Mouse (Mus musculus) R1 (cell line): Measurements from ENCODE around the gene Efcab3.
"Not testable (repeated sequence)": the region's sequence is repeated elsewhere in the genome, so short reads cannot be mapped to it uniquely, and the experiment has no call there.

Experiments used
- DNase-seq: peaks from one replicate; pipeline ENCODE4 v3.0.0-alpha.2; 2018; ENCODE audit warnings: low read depth, low spot score

Gene Efcab3

DNA sequence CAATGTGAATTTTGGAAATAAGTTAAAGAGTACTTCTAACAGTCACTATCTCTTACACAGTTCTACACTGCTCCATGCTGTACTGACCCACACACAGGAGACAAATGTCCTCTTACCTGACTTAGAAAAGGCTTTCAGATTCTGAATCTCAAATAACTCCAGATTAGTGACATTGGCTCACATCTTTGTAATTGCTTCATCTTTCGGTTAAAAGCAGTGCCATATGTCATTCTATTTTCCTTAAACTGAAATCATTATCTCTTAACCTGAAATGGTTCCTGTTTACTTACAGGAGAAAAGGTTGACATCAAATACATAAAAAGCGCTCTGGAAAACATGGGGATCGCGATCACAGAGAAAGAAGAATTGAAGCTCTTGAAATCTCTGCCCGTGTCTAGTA lies at the start of gene Efcab3:
TSS of gene Efcab3 (plus strand) at position 301 of the 400 bp plus-strand sequence.
- no peak for DNase-seq

- peak; percentile 89 for DNase-seq
Measured at GRCm38 (mm10) chr11:105021071-105021470, 42.3 kb upstream of the Efcab3 start.

- no peak for DNase-seq
Measured at GRCm38 (mm10) chr11:105028744-105029348, 34.5 kb upstream of the Efcab3 start.

- DNase-seq = no peak
Measured at GRCm38 (mm10) chr11:105029525-105029924, 33.9 kb upstream of the Efcab3 start.

DNA sequence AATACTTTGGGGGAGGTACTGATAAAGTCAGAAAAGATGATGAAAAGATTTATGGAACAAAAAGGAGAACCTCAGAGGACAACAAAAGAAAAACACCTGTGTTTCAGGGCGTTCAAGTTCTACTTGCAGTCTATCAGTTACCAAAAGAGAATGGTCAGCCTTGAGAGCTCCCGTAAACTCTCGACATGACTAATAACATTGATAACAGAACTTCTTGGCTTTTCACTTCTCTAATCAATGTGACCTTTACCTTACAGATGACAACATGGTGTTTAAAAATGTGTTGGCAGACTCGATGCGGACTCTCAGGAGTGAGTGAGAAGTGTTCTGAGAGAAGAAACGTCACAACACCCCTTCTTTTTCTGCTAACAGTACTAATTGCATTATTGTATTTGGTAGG lies 33.2 kb upstream of the Efcab3 start:
- no peak for DNase-seq

- no peak for DNase-seq
Measured at GRCm38 (mm10) chr11:105031103-105031502, 32.3 kb upstream of the Efcab3 start.

- DNase-seq = no peak
Measured at GRCm38 (mm10) chr11:105035081-105035480, 28.3 kb upstream of the Efcab3 start.

- DNase-seq = peak; percentile 54
Measured at GRCm38 (mm10) chr11:105112448-105112847, 49.1 kb downstream of the Efcab3 start.

DNA sequence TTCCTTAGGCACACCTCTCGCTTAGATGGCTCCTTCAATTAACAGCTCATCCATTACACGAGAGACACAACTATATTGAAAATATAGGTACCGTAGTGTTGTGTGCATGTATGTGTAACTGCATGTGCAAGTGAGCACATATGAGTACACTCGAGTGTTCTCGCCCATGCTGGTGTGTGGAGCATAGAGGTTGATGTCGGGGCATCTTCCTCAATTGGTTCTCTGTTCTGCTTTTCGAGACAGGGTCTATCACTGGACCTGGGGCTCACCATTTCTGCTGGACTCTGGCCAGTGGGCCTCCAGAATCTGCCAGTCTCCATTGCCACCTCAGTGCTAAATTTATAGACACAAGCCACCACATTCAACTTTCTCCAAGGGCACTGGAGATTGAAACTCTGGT lies 54.4 kb downstream of the Efcab3 start:
- no peak for DNase-seq

DNA sequence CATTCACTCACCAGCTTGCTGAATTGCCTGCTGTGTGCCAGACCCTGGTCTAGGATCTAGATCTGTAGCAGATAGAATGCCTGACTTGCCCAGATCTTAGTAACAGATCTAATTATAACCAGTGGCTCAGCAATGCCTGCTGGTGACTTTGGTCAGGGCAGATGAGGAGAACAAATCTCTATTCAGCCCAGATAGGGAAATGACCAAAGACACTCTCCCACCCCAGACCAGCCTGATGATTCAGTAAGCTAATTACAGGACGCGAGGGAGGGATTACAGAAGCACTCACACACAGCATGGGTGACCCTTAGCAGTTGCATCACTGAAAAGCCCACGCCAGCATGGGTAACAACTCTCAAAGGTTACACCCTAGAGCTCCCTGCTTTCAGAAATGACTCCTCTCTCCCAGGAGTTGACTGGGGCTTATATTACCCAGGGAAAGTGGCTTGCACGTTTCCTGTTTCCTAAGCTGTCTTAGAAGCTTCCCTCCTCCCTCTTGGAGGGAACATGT lies 57.2 kb downstream of the Efcab3 start:
- DNase-seq = no peak

GRCm38 (mm10) chr11:105121792-105122191 lies 58.4 kb downstream of the Efcab3 start:
- DNase-seq = not testable (repeated sequence)

GRCm38 (mm10) chr11:105123986-105124385 lies 60.6 kb downstream of the Efcab3 start:
- peak; percentile 90 for DNase-seq

DNA sequence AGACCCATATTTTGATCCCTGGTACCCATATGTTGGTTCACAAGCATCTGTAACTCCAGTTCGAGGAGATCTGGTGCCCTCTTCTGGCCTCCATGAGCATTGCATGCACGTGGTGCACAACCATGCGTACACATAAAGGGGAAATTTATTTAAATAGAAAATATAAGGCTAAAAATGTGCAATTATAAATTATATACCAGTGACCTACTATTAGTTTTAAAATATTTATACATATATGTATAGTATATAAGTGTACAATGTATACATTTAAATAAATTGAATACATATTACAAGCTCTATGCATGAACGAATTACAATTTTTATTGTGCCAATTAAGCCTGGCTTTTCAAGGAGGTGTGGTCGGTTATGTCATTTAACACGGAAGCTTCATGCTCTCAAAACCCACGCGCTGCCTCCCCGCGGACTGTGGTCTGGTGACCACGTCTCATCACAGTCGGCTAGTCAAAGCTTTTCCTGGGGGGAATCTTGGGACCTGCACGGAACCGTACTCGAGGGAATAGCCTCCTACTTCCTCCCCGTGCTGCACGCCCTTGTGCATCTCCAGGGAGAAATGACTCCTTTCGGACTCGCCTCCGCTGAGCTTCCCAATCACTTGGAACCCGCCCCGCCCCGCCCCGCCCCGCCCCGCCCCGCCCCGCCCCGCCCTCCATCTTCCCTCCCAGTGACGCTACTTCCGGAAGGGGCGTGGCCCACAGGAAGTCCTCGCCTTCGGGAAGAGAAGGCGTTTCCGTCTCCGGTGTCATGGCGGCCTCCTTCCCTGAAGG lies 62.5 kb downstream of the Efcab3 start, which contains the start of gene Mettl2:
TSS of gene Mettl2 (plus strand) at position 691 of the 785 bp plus-strand sequence.
- peak; percentile 93 for DNase-seq

DNA sequence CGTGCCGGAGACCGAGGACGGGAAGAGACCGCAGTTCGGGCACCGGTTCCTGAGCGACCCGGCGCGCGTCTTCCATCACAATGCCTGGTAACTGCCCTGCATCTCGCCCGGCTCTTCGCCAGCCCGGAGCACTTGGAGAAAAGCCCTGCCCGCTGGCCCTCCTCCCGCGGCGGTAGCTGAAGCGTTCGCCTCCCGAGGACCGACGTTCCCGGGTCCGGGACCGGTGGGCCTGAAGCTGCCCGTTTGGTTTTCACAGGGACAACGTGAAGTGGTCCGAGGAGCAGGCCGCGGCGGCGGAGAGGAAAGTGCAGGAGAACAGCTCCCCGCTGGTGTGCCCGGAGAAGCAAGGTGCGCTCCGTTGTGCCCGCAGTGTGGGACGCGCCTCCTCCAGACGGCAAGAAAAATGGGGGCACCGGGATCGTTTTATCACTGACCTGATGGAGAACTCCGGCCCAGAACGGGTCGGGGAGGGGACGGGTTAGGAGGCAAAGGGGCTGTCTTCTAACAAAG lies 63.2 kb downstream of the Efcab3 start:
- DNase-seq = peak; percentile 43

DNA sequence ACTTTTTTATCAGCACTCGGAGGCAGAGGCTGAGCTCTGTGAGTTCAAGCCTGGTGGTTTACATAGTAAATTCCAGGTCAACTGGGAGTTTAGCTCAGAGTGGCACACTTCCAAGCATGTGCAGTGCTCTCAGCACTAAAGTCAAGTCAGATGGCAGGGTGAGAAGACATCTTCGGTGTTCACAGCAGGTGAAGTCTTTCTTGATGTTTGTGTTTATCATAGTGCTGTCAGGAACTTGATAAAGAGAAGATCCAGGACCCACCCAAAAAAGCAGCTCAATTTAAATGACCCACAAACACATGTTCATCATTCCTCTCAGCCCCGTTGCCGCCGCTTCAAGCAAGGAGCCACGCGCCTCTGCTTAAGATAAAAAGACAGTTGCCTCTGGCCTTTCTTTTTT lies 72.3 kb downstream of the Efcab3 start:
- DNase-seq = no peak

GRCm38 (mm10) chr11:105137255-105137654 lies 73.9 kb downstream of the Efcab3 start:
- not testable (repeated sequence) for DNase-seq

DNA sequence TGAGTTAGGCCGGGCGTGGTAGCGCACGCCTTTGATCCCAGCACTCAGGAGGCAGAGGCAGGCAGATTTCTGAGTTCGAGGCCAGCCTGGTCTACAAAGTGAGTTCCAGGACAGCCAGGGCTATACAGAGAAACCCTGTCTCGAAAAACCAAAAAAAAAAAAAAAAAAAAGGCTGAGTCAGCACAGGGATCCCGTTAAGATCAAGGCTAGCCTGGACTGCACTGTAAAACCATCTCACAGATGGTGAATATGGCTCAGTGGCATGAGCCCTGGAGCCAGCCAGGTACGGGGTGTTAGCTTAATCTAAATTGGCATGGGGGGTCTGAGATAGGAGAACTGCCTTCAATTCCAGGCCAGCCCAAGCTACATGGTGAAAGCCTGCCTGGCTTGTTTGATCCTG lies 77.1 kb downstream of the Efcab3 start:
- DNase-seq = not testable (repeated sequence)

GRCm38 (mm10) chr11:105141115-105141514 lies 77.7 kb downstream of the Efcab3 start:
- peak; percentile 42 for DNase-seq

GRCm38 (mm10) chr11:105143564-105143963 lies 80.2 kb downstream of the Efcab3 start:
- DNase-seq = no peak

DNA sequence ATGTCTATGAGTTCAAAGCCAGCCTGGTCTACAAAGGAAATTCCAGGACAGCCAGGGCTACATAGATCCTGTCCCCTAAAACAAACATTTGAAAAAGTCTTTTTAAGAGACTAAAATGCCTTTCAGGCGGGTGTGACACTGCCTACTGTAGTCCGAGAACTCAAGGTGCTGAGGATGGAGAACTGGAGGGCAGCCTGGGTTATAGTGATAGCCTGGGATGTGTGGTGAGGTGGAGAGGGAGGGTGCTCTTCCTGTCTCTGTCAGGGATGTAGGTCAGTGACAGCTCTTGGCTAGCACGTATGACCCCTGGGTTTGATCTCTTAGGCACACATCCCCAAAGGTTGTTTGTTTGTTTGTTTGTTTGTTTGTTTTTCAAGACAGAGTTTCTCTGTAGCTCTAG lies 80.7 kb downstream of the Efcab3 start:
- no peak for DNase-seq

- no peak for DNase-seq
Measured at GRCm38 (mm10) chr11:105144508-105145210, 81.3 kb downstream of the Efcab3 start.

- DNase-seq = no peak
Measured at GRCm38 (mm10) chr11:105145211-105145610, 81.8 kb downstream of the Efcab3 start.
